Mouse (Mus musculus) lung, adult 2 months (tissue): Measurements from ENCODE around the gene Rsu1.

Experiments
- CTCF ChIP-seq: fragments of 200-500 bp; IDR thresholded peaks from 2 replicates; pipeline ENCODE4 v1.5.1; 2011; ENCODE audit warnings: mild to moderate bottlenecking, low read length, control low read depth; ENCODE audit not compliant: insufficient read depth
- POLR2A ChIP-seq: fragments of 200-500 bp; IDR thresholded peaks from 2 replicates; pipeline ENCODE4 v1.6.1; 2011; ENCODE audit warnings: low read depth, mild to moderate bottlenecking, control low read depth, low read length, borderline replicate concordance; ENCODE audit errors: extremely low read depth

- TF ChIP-seq POLR2A = no peak
- no peak for TF ChIP-seq CTCF
Measured at GRCm38 (mm10) chr2:13088266-13088665, 182.9 kb downstream of the Rsu1 start.
